Mouse (Mus musculus) intestine, embryonic 14.5 days (tissue): Measurements from ENCODE around the gene Tmem143. TPM values are rescaled to one million over a fixed set of nuclear protein-coding genes. Genes with fewer than 3 reads are reported as not detected.
"Not testable (repeated sequence)": the region's sequence is repeated elsewhere in the genome, so short reads cannot be mapped to it uniquely, and the experiment has no call there.

Source experiments
- ATAC-seq: fragments of 200-750 bp; cut with Nextera tagmentation; replicated peaks from 2 replicates; pipeline ENCODE4 v1.8.0; 2017; ENCODE audit warnings: low read depth, moderate number of reproducible peaks, moderate TSS enrichment, moderate library complexity; ENCODE audit not compliant: low FRiP score, low TSS enrichment
- DNase-seq: peaks from one replicate; pipeline ENCODE4 v3.0.0-alpha.2; 2018; ENCODE audit warnings: low spot score
- H3K27ac ChIP-seq: fragments of 300-500 bp; sonication (generic); 2 replicates; pipeline ENCODE4 v1.5.1; 2014; ENCODE audit warnings: low read depth, mild to moderate bottlenecking, control low read depth
- H3K27me3 ChIP-seq: fragments of 300-500 bp; sonication (generic); replicated peaks from 2 replicates; pipeline ENCODE4 v1.6.1; 2014; ENCODE audit warnings: low read length, control low read depth; ENCODE audit not compliant: control insufficient read depth, insufficient read depth
- H3K36me3 ChIP-seq: fragments of 300-500 bp; sonication (generic); 2 replicates; pipeline ENCODE4 v1.6.1; 2014; ENCODE audit warnings: low read length, control low read depth; ENCODE audit not compliant: control insufficient read depth, insufficient read depth
- H3K4me1 ChIP-seq: fragments of 300-500 bp; sonication (generic); replicated peaks from 2 replicates; pipeline ENCODE4 v1.6.1; 2014; ENCODE audit warnings: low read length, control low read depth, mixed read lengths; ENCODE audit not compliant: control insufficient read depth, insufficient read depth
- H3K4me2 ChIP-seq: fragments of 300-500 bp; sonication (generic); 2 replicates; pipeline ENCODE4 v1.6.1; 2014; ENCODE audit warnings: low read length
- H3K4me3 ChIP-seq: fragments of 300-500 bp; sonication (generic); 2 replicates; pipeline ENCODE4 v1.5.1; 2014; ENCODE audit warnings: low read depth, low read length, control low read depth, mixed read lengths
- H3K9ac ChIP-seq: fragments of 300-500 bp; sonication (generic); 2 replicates; pipeline ENCODE4 v1.6.1; 2014; ENCODE audit warnings: mild to moderate bottlenecking, low read length
- H3K9me3 ChIP-seq: fragments of 300-500 bp; sonication (generic); 2 replicates; pipeline ENCODE4 v1.6.1; 2016; ENCODE audit warnings: low read length, control low read depth; ENCODE audit not compliant: control insufficient read depth
- WGBS: fragments of 180-500 bp; shearing (Covaris S2); extraction: QIAGEN DNeasy Blood & Tissue Kit; methylation state at CpG from one replicate; pipeline ENCODE4 v1.1.7; 2014; 5-methylcytosine and 5-hydroxymethylcytosine counted together
- polyA plus RNA-seq: library from polyadenylated mRNA; unstranded; fragments of >200 nt; fragmentation: Nextera tagmentation; extraction: Ambion mirVana; gene quantifications from 2 replicates; pipeline ENCODE4 v1.2.1, GENCODE M21; 2014

The Tmem143 gene
- polyA plus RNA-seq, 1 experiment from 2014 or later: 4.3 TPM

- no peak overlapping the region for H3K27ac ChIP-seq
- no peaks in the 10 kb centered on the region for H3K27me3 ChIP-seq
- H3K36me3 ChIP-seq: no peaks in the 10 kb centered on the region
- 76% methylated on average over 9 of the region's 9 CpGs for WGBS
- no peaks in the 10 kb centered on the region for H3K9me3 ChIP-seq
- H3K4me1 ChIP-seq: no peaks in the 10 kb centered on the region
- ATAC-seq: no peak
- no peak for DNase-seq
- no peak overlapping the region for H3K4me2 ChIP-seq
- no peak overlapping the region for H3K9ac ChIP-seq
- no peak overlapping the region for H3K4me3 ChIP-seq
Observed at GRCm38 (mm10) chr7:45941986-45942385, 45.2 kb downstream of the Tmem143 start.

GRCm38 (mm10) chr7:45943280-45943679 is 46.5 kb downstream of the Tmem143 start:
- not testable (repeated sequence) for H3K27me3 ChIP-seq, ATAC-seq, H3K4me1 ChIP-seq, DNase-seq, H3K4me2 ChIP-seq, H3K9ac ChIP-seq, H3K27ac ChIP-seq, H3K4me3 ChIP-seq, H3K36me3 ChIP-seq, H3K9me3 ChIP-seq
- WGBS: 60% methylated on average over 1 of the region's 1 CpGs

GRCm38 (mm10) chr7:45949061-45949460 is 52.3 kb downstream of the Tmem143 start:
- Histone ChIP-seq H3K27ac (no peak overlapping the region), H3K9me3 (no peaks in the 10 kb centered on the region), H3K4me3 (no peak overlapping the region), H3K4me1 (no peaks in the 10 kb centered on the region), H3K27me3 (no peaks in the 10 kb centered on the region), H3K36me3 (no peaks in the 10 kb centered on the region), H3K4me2 (no peak overlapping the region), H3K9ac (no peak overlapping the region)
- ATAC-seq: no peak
- WGBS: 86% methylated on average over 4 of the region's 4 CpGs
- no peak for DNase-seq

- Histone ChIP-seq H3K4me2 (no peak overlapping the region), H3K9ac (no peak overlapping the region), H3K4me3 (no peak overlapping the region), H3K36me3 (no peaks in the 10 kb centered on the region), H3K27ac (no peak overlapping the region), H3K4me1 (no peaks in the 10 kb centered on the region), H3K9me3 (no peaks in the 10 kb centered on the region), H3K27me3 (no peaks in the 10 kb centered on the region)
- WGBS: 64% methylated on average over 4 of the region's 4 CpGs
- ATAC-seq: no peak
- no peak for DNase-seq
Observed at GRCm38 (mm10) chr7:45956611-45957010, 59.9 kb downstream of the Tmem143 start.

Other genes starting within 250 kb of the Tmem143 start
- gene Fut2, start 230.5 kb upstream of the Tmem143 start, polyA plus RNA-seq: 7.9 and 8.3 TPM in 2 replicates
- 0.80 and 0.83 TPM in 2 replicates for gene Ntn5, start 212.9 kb upstream of the Tmem143 start, polyA plus RNA-seq
- gene Sec1, start 202.5 kb upstream of the Tmem143 start, polyA plus RNA-seq: 4.8 and 6.0 TPM in 2 replicates
- 7.3 and 8.2 TPM in 2 replicates for gene Car11, start 197.1 kb upstream of the Tmem143 start, polyA plus RNA-seq
- 3.7 and 4.0 TPM in 2 replicates for gene Dbp, start 191.9 kb upstream of the Tmem143 start, polyA plus RNA-seq
- gene Rpl18, start 181.5 kb upstream of the Tmem143 start, polyA plus RNA-seq: 1,434 and 1,450 TPM in 2 replicates
- 27.3 and 28.1 TPM in 2 replicates for gene Sphk2, start 178.9 kb upstream of the Tmem143 start, polyA plus RNA-seq
- 4.1 and 5.8 TPM in 2 replicates for gene Fam83e, start 175.7 kb upstream of the Tmem143 start, polyA plus RNA-seq
- gene Spaca4, start 171.1 kb upstream of the Tmem143 start, polyA plus RNA-seq: 0.45 TPM in 1 of 2 replicates, not detected in the other
- 1.5 and 1.9 TPM in 2 replicates for gene Lmtk3, start 113.2 kb upstream of the Tmem143 start, polyA plus RNA-seq
- gene Sult2b1, start 112.3 kb upstream of the Tmem143 start, polyA plus RNA-seq: 1.2 and 2.3 TPM in 2 replicates
- 91.9 and 95.5 TPM in 2 replicates for gene Cyth2, start 82.4 kb upstream of the Tmem143 start, polyA plus RNA-seq
- 1.2 and 1.5 TPM in 2 replicates for gene Kcnj14, start 72.2 kb upstream of the Tmem143 start, polyA plus RNA-seq
- gene Grwd1, start 66.0 kb upstream of the Tmem143 start, polyA plus RNA-seq: 86.9 and 95.1 TPM in 2 replicates
- 120 and 124 TPM in 2 replicates for gene Kdelr1, start 24.2 kb upstream of the Tmem143 start, polyA plus RNA-seq
- gene Grin2d, start 18.6 kb upstream of the Tmem143 start, polyA plus RNA-seq: 0.24 and 0.37 TPM in 2 replicates
- gene Syngr4, start 227 bp upstream of the Tmem143 start, polyA plus RNA-seq: 0.99 and 1.0 TPM in 2 replicates
- gene Emp3, start 24.5 kb downstream of the Tmem143 start, polyA plus RNA-seq: 204 and 220 TPM in 2 replicates
- 3.5 and 4.3 TPM in 2 replicates for gene Ccdc114, start 27.1 kb downstream of the Tmem143 start, polyA plus RNA-seq
- gene Abcc6, start 133.4 kb downstream of the Tmem143 start, polyA plus RNA-seq: 1.5 and 2.4 TPM in 2 replicates
- gene Nomo1, start 136.8 kb downstream of the Tmem143 start, polyA plus RNA-seq: 39.3 and 48.2 TPM in 2 replicates
- 0.27 and 0.61 TPM in 2 replicates for gene Kcnj11, start 203.8 kb downstream of the Tmem143 start, polyA plus RNA-seq